Comparison of ENCODE assay signal across 11 mouse cellular contexts in the genomic region with DNA sequence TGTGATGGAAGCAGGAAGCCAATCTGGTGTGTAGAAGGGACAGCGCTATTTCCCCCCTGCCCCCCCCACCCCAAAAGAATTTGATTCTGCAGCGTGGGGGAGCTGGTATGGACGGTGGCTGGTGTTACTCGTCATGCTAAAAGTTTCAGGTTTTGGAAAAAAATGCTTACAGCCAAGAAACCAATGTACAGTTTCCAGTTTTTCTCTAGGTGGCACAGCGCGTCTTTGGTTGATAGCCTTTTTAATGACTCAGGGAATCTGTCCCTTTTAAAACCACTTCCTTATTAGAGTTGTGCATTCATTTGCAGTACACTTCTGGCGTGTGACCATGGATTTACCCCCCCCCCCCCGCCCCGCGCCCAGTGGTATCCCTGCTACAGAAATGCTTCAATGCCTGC. TPM values are rescaled to one million over a fixed set of nuclear protein-coding genes. Genes with fewer than 3 reads are reported as not detected.
A peak's percentile ranks its signal among the peaks of the same experiment; 100 is the strongest.
DNase-seq lines count a peak whose midpoint lies in the region; ATAC-seq and TF ChIP-seq lines count a peak whose summit lies in the region.
"Had no signal": no experiment of that assay in that cellular context is flagged by ENCODE, and none has a peak within 500 bp of the region (broad histone marks: within the 10 kb centered on the region; RNA-seq: fewer than 3 reads in every experiment).

No protein-coding gene starts in this region.

- no peak overlapping the region for H3K27ac ChIP-seq in kidney, postnatal 0 days
- no peak overlapping the region for H3K27ac ChIP-seq in forebrain, embryonic 11.5 days (ENCODE audit: low read depth, low read length)
- H3K27ac ChIP-seq in limb, embryonic 11.5 days (replicated peaks; ENCODE audit: low read depth, low read length): no peak overlapping the region
- H3K27ac ChIP-seq in neural tube, embryonic 14.5 days (ENCODE audit: low read depth, low read length): no peak overlapping the region

- peaks cover 1% of the 10 kb centered on the region; the same call in 1 of the 2 replicates for H3K4me1 ChIP-seq in kidney, postnatal 0 days (replicated peaks; ENCODE audit: insufficient read depth, low read length)
- H3K4me1 ChIP-seq in forebrain, embryonic 11.5 days (replicated peaks; ENCODE audit: control insufficient read depth, insufficient read depth, low read length): peaks cover 8% of the 10 kb centered on the region; the same call in 1 of the 2 replicates
- H3K4me1 ChIP-seq in limb, embryonic 11.5 days (ENCODE audit: control insufficient read depth, insufficient read depth, low read length): peaks cover 12% of the 10 kb centered on the region
- peaks cover 10% of the 10 kb centered on the region for H3K4me1 ChIP-seq in neural tube, embryonic 14.5 days (ENCODE audit: control insufficient read depth, insufficient read depth, low read length)

- H3K4me3 ChIP-seq in kidney, postnatal 0 days (replicated peaks; ENCODE audit: low read depth, low read length): peak overlapping the region; percentile 74
- H3K4me3 ChIP-seq in forebrain, embryonic 11.5 days (ENCODE audit: low read depth, low read length): peak overlapping the region; percentile 73
- H3K4me3 ChIP-seq in limb, embryonic 11.5 days (ENCODE audit: low read depth, low read length): peak overlapping the region; percentile 71
- peak overlapping the region; percentile 74 for H3K4me3 ChIP-seq in neural tube, embryonic 14.5 days (ENCODE audit: low read depth, low read length)

- ATAC-seq in kidney, postnatal 0 days (replicated peaks; ENCODE audit: low FRiP score, low read depth): no peak
- ATAC-seq in forebrain, embryonic 11.5 days (replicated peaks; ENCODE audit: low FRiP score): no peak
- ATAC-seq in limb, embryonic 11.5 days (ENCODE audit: insufficient number of reproducible peaks, low FRiP score, low TSS enrichment, low read depth): no peak
- no peak for ATAC-seq in neural tube, embryonic 14.5 days (ENCODE audit: low read depth)
- no peak for ATAC-seq in monocyte, adult 5-6 weeks (replicated peaks; ENCODE audit: insufficient number of reproducible peaks, low FRiP score, low TSS enrichment, poor library complexity, severe bottlenecking)

- H3K4me2 ChIP-seq in kidney, postnatal 0 days (ENCODE audit: low read length): peak overlapping the region; percentile 99
- peak overlapping the region; percentile 96 for H3K4me2 ChIP-seq in forebrain, embryonic 11.5 days (ENCODE audit: low read depth, low read length, severe bottlenecking)
- H3K4me2 ChIP-seq in limb, embryonic 11.5 days (ENCODE audit: low read depth, severe bottlenecking): peak overlapping the region; percentile 95
- peak overlapping the region; percentile 69 for H3K4me2 ChIP-seq in neural tube, embryonic 14.5 days (ENCODE audit: low read depth, low read length)

- WGBS in kidney, postnatal 0 days: 13% methylated on average over 10 of the region's 10 CpGs
- WGBS in forebrain, embryonic 11.5 days: 14% methylated on average over 10 of the region's 10 CpGs
- WGBS in limb, embryonic 11.5 days: 20% methylated on average over 10 of the region's 10 CpGs
- WGBS in neural tube, embryonic 14.5 days: 13% methylated on average over 10 of the region's 10 CpGs

- peak; percentile 32 for DNase-seq in kidney, postnatal 0 days (ENCODE audit: low spot score)
- no peak for DNase-seq in kidney, postnatal 14 days
- DNase-seq in forebrain, embryonic 11.5 days (ENCODE audit: low spot score): no peak
- no peak for DNase-seq in limb, embryonic 11.5 days (ENCODE audit: low spot score)
- no peak for DNase-seq in left cerebral cortex, adult 18-20 months (ENCODE audit: low spot score in 2 of 2)
- no peak for DNase-seq in layer of hippocampus, adult 11-12 months (ENCODE audit: low spot score)
- DNase-seq: gastrocnemius, postnatal 25 days had no signal

- H3K9ac ChIP-seq in kidney, postnatal 0 days (ENCODE audit: low read depth, low read length): no peak overlapping the region
- H3K9ac ChIP-seq in forebrain, embryonic 11.5 days (ENCODE audit: low read length): peak overlapping the region; percentile 83
- peak overlapping the region; percentile 17; the same call in 1 of the 2 replicates for H3K9ac ChIP-seq in limb, embryonic 11.5 days (ENCODE audit: low read length)
- no peak overlapping the region for H3K9ac ChIP-seq in neural tube, embryonic 14.5 days (replicated peaks; ENCODE audit: low read depth, low read length)

- H3K27me3 ChIP-seq in kidney, postnatal 0 days (ENCODE audit: insufficient read depth, low read length): no peaks in the 10 kb centered on the region
- H3K27me3 ChIP-seq in forebrain, embryonic 11.5 days (ENCODE audit: control insufficient read depth, insufficient read depth, low read length): peaks cover 2% of the 10 kb centered on the region; the same call in 1 of the 2 replicates
- H3K27me3 ChIP-seq in limb, embryonic 11.5 days (ENCODE audit: control insufficient read depth, insufficient read depth, low read length): no peaks in the 10 kb centered on the region
- no peaks in the 10 kb centered on the region for H3K27me3 ChIP-seq in neural tube, embryonic 14.5 days (ENCODE audit: control insufficient read depth, insufficient read depth, low read length)

- no peaks in the 10 kb centered on the region for H3K9me3 ChIP-seq in kidney, postnatal 0 days (replicated peaks; ENCODE audit: low read length)
- no peaks in the 10 kb centered on the region for H3K9me3 ChIP-seq in forebrain, embryonic 11.5 days (ENCODE audit: control insufficient read depth, low read length)
- no peaks in the 10 kb centered on the region for H3K9me3 ChIP-seq in limb, embryonic 11.5 days (ENCODE audit: control insufficient read depth, low read length)
- no peaks in the 10 kb centered on the region for H3K9me3 ChIP-seq in neural tube, embryonic 14.5 days (ENCODE audit: control insufficient read depth, low read length)

- TF ChIP-seq CTCF in kidney, postnatal 0 days (IDR thresholded peaks at IDR 0.05; ENCODE audit: low read depth): peak; percentile 17; the same call in 1 of the 2 replicates

- H3K36me3 ChIP-seq in kidney, postnatal 0 days (ENCODE audit: insufficient read depth, low read length): no peaks in the 10 kb centered on the region
- no peaks in the 10 kb centered on the region for H3K36me3 ChIP-seq in forebrain, embryonic 11.5 days (ENCODE audit: control insufficient read depth, insufficient read depth, low read length)
- no peaks in the 10 kb centered on the region for H3K36me3 ChIP-seq in limb, embryonic 11.5 days (ENCODE audit: control insufficient read depth, insufficient read depth, low read length)
- H3K36me3 ChIP-seq in neural tube, embryonic 14.5 days (ENCODE audit: control insufficient read depth, insufficient read depth, low read length): no peaks in the 10 kb centered on the region

RNA-seq across cellular contexts. Expression of a gene that starts 1.9 kb away (rescaled TPM):
- 3.1 and 3.2 TPM in 2 replicates for polyA plus RNA-seq in kidney, postnatal 0 days (2015; fragmentation: Nextera tagmentation; extraction: Ambion mirVana)
- polyA plus RNA-seq in forebrain, embryonic 11.5 days (2014; fragmentation: Nextera tagmentation; extraction: Ambion mirVana): 9.3 and 9.8 TPM in 2 replicates
- 3.7 TPM in 2 replicates for polyA plus RNA-seq in limb, embryonic 11.5 days (2014; fragmentation: Nextera tagmentation; extraction: Ambion mirVana)
- polyA plus RNA-seq in neural tube, embryonic 14.5 days (2014; fragmentation: Nextera tagmentation; extraction: Ambion mirVana): 26.6 and 27.0 TPM in 2 replicates
- 10 to 100 TPM; 16.6 to 17.8 TPM for total RNA-seq in left cerebral cortex, adult 18-20 months (2021)
- not detected in 3 replicates for total RNA-seq in monocyte, adult 5-6 weeks (2017)
- total RNA-seq: megakaryocyte-erythroid progenitor cell, adult 5-6 weeks; MEL had no signal

Comparison
In these comparisons a context has a peak if more than half of its experiments do, and no peak if none do; other contexts are left out.
1. H3K9ac ChIP-seq: peak in forebrain, embryonic 11.5 days (single experiment) and limb, embryonic 11.5 days (single experiment); none in kidney, postnatal 0 days (single experiment) and neural tube, embryonic 14.5 days (single experiment).
2. Peak in every context shown above with its lines, with median percentiles within 50 percentile points of each other: H3K4me2 ChIP-seq and H3K4me3 ChIP-seq.